Mouse (Mus musculus): Measurements from ENCODE around the gene Hspa1a.
"Not testable (repeated sequence)": the region's sequence is repeated elsewhere in the genome, so short reads cannot be mapped to it uniquely, and the experiment has no call there.

Hspa1a gene

DNA sequence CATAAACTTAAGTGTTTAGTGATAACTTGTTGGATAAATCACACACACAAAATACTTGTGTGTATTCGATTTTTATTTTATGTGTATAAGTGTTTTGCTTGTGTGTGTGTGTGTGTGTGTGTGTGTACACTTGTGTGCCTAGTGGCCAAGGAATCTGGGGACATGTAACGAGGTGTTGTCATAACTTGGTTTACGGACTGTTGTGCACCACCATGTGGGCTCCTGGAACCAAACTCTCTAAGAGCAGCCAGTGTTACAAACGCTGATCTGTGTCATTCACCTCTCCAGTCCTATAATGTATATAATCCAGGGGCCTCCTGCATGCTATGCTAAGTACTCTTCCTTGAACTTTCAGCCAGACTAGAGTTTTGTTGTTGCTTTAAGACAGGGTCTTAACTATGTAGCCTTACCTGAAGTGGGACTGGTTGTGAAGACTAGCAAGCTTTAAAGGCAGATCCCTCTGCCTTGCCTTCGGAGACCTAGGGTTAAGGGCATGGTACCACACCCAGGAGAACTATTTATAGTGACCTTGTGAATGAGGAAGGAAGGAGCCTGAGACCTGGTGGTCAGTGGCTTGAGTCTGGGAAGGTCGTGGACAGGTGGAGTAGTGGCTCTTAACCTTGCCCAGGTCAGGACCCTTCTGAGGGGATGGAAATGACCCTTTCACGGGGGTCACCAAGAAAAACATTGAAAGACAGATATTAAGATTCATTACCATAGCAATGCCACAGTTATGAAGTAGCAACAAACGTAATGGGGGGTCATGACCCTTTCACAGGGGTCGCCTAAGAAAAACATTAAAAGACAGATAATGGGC lies 31.3 kb upstream of the Hspa1a start:
- in situ Hi-C loops (cut with MseI, MboI), result loop anchor here in 1 of 2 experiments (25.0 kb wide), 1 partner anchor 109 kb away; the partner anchor contains the start of genes Csnk2b, Gpank1, Ly6g5b and Ly6g5c

- in situ Hi-C loops (cut with MseI, MboI), result loop anchor here in 1 of 2 experiments (25.0 kb wide), 1 partner anchor 110 kb away; the partner anchor contains the start of genes Csnk2b, Gpank1, Ly6g5b and Ly6g5c
These were observed 30.4 kb upstream of the Hspa1a start for GRCm38 (mm10) chr17:35002153-35002865.

DNA sequence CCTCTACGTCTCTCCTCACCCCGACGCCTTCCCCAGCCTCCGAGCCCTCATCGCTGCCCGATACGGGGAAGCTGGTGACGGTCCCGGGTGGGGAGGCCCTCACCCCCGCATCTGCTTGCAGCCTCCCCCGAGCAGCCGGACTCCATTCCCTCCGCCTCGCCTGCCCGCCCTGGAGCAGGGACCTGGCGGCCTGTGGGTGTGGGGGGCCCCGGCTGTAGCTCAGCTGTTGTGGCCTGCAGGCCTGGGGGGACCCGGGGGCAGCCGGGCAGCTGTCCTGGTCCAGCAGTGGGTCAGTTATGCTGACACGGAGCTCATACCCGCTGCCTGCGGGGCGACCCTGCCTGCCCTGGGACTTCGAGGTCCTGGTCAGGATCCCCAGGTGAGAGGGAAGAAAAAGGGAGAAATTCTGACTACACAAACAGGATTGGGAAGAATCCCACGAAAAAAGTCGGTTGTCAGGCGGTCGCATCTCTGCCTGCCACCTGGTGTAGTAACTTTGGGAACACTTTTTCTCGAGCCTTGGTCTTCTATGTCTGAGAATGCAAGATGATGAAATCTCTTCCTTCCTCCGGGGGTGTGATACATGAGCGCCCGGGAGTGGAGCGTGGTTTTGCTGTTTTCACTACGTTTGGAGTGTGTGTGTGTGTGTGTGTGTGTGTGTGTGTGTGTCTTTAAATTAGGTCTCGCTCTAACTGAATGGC lies 29.6 kb upstream of the Hspa1a start:
- in situ Hi-C loops (cut with MseI, MboI), result loop anchor here in 1 of 2 experiments (25.0 kb wide), 1 partner anchor 111 kb away; the partner anchor contains the start of genes Csnk2b, Gpank1, Ly6g5b and Ly6g5c

GRCm38 (mm10) chr17:35000717-35001451 lies 28.9 kb upstream of the Hspa1a start, which contains the start of gene Vars:
TSS of gene Vars (plus strand) at chr17:35000987.
- in situ Hi-C loops (cut with MseI, MboI), result loop anchor here in 1 of 2 experiments (25.0 kb wide), 1 partner anchor 111 kb away; the partner anchor contains the start of genes Csnk2b, Gpank1, Ly6g5b and Ly6g5c

GRCm38 (mm10) chr17:34999871-35000716 lies 28.1 kb upstream of the Hspa1a start:
- in situ Hi-C loops (cut with MseI, MboI), result loop anchor here in 1 of 2 experiments (25.0 kb wide), 1 partner anchor 112 kb away; the partner anchor contains the start of genes Csnk2b, Gpank1, Ly6g5b and Ly6g5c

- in situ Hi-C loops (cut with MseI, MboI), result no loop called here
These were observed 26.8 kb upstream of the Hspa1a start for GRCm38 (mm10) chr17:34998526-34999430.

DNA sequence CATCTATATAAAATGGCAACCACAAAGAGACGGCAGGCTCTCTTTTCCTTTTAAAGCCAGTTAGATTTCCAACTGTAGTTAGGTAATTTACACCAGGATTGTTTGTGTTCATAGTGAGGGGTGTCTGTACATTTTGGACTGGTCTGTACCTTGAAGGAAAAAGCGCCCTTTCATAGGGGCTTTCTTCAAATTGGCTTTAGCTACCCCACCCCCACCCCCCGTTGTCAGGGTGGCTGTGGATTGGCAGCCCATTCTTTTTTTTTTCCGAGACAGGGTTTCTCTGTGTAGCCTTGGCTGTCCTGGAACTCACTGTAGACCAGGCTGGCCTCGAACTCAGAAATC lies 25.2 kb upstream of the Hspa1a start:
- in situ Hi-C loops (cut with MseI, MboI), result no loop called here

- in situ Hi-C loops (cut with MseI, MboI), result no loop called here
These were observed 24.6 kb upstream of the Hspa1a start for GRCm38 (mm10) chr17:34996411-34997141.

- in situ Hi-C loops (cut with MseI, MboI), result not testable (repeated sequence)
These were observed 24.0 kb upstream of the Hspa1a start for GRCm38 (mm10) chr17:34995927-34996326.

GRCm38 (mm10) chr17:34995192-34995591 lies 23.2 kb upstream of the Hspa1a start:
- in situ Hi-C loops (cut with MseI, MboI), result not testable (repeated sequence)

- in situ Hi-C loops (cut with MseI, MboI), result no loop called here
These were observed 22.8 kb upstream of the Hspa1a start for GRCm38 (mm10) chr17:34994751-34995150.

DNA sequence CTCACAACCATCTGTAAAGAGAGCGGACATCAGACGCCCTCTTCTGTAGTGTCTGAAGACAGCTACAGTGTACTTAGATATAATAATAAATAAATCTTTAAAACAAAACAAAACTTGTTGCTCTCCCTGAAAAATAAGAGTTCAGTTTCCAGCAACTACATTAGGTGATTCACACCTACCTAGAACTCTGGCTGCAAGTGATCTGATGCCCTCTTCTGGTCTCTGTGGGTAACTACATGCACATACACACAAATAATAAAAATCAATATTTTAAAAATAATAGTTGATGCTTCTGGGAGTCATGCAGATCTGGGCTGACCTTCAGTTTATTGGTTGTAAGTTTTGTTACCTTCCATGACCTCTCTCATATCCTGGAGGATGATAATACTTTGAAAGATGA lies 12.3 kb upstream of the Hspa1a start:
- in situ Hi-C loops (cut with MseI, MboI), result no loop called here

- in situ Hi-C loops (cut with MseI, MboI), result no loop called here
These were observed 10.4 kb upstream of the Hspa1a start for GRCm38 (mm10) chr17:34982328-34982727.

DNA sequence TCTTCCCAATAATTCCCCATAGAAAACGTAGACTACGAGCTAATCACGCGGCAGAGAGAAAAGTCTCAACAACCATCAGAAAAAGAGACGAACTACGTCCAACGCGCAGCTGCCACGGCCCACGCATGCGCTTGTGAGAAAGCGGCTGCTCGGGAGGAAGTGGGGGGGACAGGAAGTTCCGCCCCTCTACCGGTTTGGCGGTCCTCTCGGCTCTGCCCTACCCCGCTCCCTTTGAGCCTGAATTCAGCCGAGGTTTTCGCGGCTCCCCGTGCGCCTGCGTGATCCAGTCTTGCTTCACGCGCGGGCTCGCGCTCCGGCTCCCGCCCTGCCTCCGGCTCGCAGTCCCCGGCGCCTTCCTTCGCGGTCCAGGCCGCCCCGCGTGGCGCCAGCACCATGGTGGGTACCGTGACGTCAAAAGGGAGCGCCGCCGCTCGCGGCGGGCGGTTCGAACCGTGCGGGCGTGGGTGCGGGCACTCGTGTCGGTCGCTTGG lies 9.8 kb upstream of the Hspa1a start, which contains the start of gene Lsm2:
Gene Lsm2, plus strand, starts transcription at position 173 of the 491 bp plus-strand sequence.
- in situ Hi-C loops (cut with MseI, MboI), result no loop called here

DNA sequence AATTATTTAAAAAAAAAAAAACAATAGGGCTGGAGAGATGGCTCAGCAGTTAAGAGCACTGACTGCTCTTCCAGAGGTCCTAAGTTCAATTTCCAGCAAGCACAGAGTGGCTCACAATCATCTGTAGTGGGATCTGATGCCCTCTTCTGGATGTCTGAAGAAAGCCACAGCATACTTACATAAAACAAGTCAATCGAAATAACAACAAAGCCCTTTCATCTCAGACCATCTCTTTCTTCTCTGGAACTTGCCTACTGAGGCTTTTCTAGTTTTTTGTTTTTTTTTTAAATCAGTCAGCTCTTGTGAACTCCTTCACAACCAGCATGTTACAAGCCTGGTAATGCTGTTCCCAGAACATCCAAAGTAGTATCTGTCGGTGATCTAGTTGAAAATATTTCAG lies 8.7 kb upstream of the Hspa1a start:
- in situ Hi-C loops (cut with MseI, MboI), result no loop called here

GRCm38 (mm10) chr17:34979631-34980030 lies 7.7 kb upstream of the Hspa1a start:
- in situ Hi-C loops (cut with MseI, MboI), result no loop called here

- in situ Hi-C loops (cut with MseI, MboI), result no loop called here
These were observed 6.3 kb upstream of the Hspa1a start for GRCm38 (mm10) chr17:34978239-34978638.

GRCm38 (mm10) chr17:34977000-34977399 lies 5.0 kb upstream of the Hspa1a start:
- in situ Hi-C loops (cut with MseI, MboI), result no loop called here
